Mouse (Mus musculus) limb, embryonic 14.5 days (tissue): ENCODE data around the gene Grk5. TPM values are rescaled to one million over a fixed set of nuclear protein-coding genes. Genes with fewer than 3 reads are reported as not detected.

Experiments used
- ATAC-seq: fragments of 200-750 bp; cut with Nextera tagmentation; 2 replicates; pipeline ENCODE4 v1.8.0; 2017; ENCODE audit warnings: low read depth, moderate number of reproducible peaks, moderate TSS enrichment; ENCODE audit not compliant: low FRiP score
- DNase-seq: peaks from one replicate; pipeline ENCODE4 v3.0.0-alpha.2; 2015; ENCODE audit warnings: low spot score
- H3K27ac ChIP-seq: fragments of 300-500 bp; sonication (generic); replicated peaks from 2 replicates; pipeline ENCODE4 v1.5.1; 2014; ENCODE audit warnings: low read depth, mild to moderate bottlenecking, low read length, moderate library complexity, mixed read lengths
- H3K27me3 ChIP-seq: fragments of 300-500 bp; sonication (generic); 2 replicates; pipeline ENCODE4 v1.6.1; 2014; ENCODE audit warnings: low read length, mixed read lengths; ENCODE audit not compliant: control insufficient read depth, insufficient read depth
- H3K36me3 ChIP-seq: fragments of 300-500 bp; sonication (generic); 2 replicates; pipeline ENCODE4 v1.6.1; 2014; ENCODE audit warnings: mild to moderate bottlenecking, low read length, moderate library complexity, mixed read lengths; ENCODE audit not compliant: control insufficient read depth, insufficient read depth
- H3K4me1 ChIP-seq: fragments of 300-500 bp; sonication (generic); 2 replicates; pipeline ENCODE4 v1.6.1; 2014; ENCODE audit warnings: antibody characterized with exemption, low read length, mixed read lengths; ENCODE audit not compliant: control insufficient read depth, insufficient read depth
- H3K4me2 ChIP-seq: fragments of 300-500 bp; sonication (generic); replicated peaks from 2 replicates; pipeline ENCODE4 v1.6.1; 2014; ENCODE audit warnings: low read depth, mild to moderate bottlenecking, low read length, moderate library complexity; ENCODE audit not compliant: severe bottlenecking
- H3K4me3 ChIP-seq: fragments of 300-500 bp; sonication (generic); replicated peaks from 2 replicates; pipeline ENCODE4 v1.5.1; 2014; ENCODE audit warnings: low read length
- H3K9ac ChIP-seq: fragments of 300-500 bp; sonication (generic); 2 replicates; pipeline ENCODE4 v1.6.1; 2014; ENCODE audit warnings: mild to moderate bottlenecking, low read depth, low read length, moderate library complexity; ENCODE audit not compliant: severe bottlenecking
- H3K9me3 ChIP-seq: fragments of 300-500 bp; sonication (generic); 2 replicates; pipeline ENCODE4 v1.6.1; 2016; ENCODE audit warnings: low read length; ENCODE audit not compliant: control insufficient read depth
- POLR2A ChIP-seq: fragments of 200-500 bp; IDR thresholded peaks from 2 replicates; pipeline ENCODE4 v1.8.0; 2012; ENCODE audit warnings: inconsistent platforms, mild to moderate bottlenecking, moderate library complexity, borderline replicate concordance; ENCODE audit not compliant: insufficient read depth, insufficient read length; ENCODE audit errors: extremely low read depth
- WGBS: fragments of 180-500 bp; shearing (Covaris S2); extraction: QIAGEN DNeasy Blood & Tissue Kit; methylation state at CpG from one replicate; pipeline ENCODE4 v1.1.7; 2014; 5-methylcytosine and 5-hydroxymethylcytosine counted together
- polyA plus RNA-seq, 2 experiments: library from polyadenylated mRNA; depleted of rRNA in 1 of 2; stranded (reverse) in 1 of 2; unstranded in 1 of 2; fragments of >200 nt; fragmentation: Nextera tagmentation in 1 of 2; extraction: Ambion mirVana in 1 of 2; gene quantifications; 2 replicates each; pipeline versions ENCODE4 v1.2.1 to v1.2.3; 2012 to 2014

Grk5 gene
- polyA plus RNA-seq, 2 experiments: 3.2 to 3.8 TPM

DNA sequence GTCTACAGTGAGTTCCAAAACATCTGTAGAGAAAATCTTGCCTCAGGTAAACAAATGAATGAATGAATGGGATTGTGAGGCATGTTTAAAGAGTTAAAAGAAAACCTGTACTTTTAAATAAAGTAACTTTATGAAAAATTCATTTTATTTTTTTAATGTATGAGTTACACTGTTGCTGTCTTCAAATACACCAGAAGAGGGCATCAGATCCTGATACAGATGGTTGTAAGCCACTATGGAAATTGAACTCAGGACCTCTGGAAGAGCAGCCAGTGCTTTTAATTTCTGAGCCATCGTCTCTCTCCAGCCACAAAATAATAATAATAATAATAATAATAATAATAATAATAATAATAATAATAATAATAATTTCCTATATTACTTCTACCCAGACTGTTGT, 19.1 kb upstream of the Grk5 start:
- Histone ChIP-seq H3K36me3 (peaks cover 26% of the 10 kb centered on the region), H3K9ac (no peak overlapping the region), H3K4me3 (no peak overlapping the region), H3K4me1 (0 out of 2 replicates have a peak, but pooled peaks cover 3% of the 10 kb centered on the region), H3K9me3 (no peaks in the 10 kb centered on the region), H3K27me3 (no peaks in the 10 kb centered on the region), H3K4me2 (no peak overlapping the region), H3K27ac (no peak overlapping the region)
- ATAC-seq (no peak), DNase-seq (no peak)
- 79% methylated on average over 1 of the region's 1 CpGs for WGBS
- TF ChIP-seq POLR2A: no peak

GRCm38 (mm10) chr19:60871366-60871765, 18.2 kb upstream of the Grk5 start:
- Histone ChIP-seq H3K27me3 (no peaks in the 10 kb centered on the region), H3K4me1 (0 out of 2 replicates have a peak, but pooled peaks cover 3% of the 10 kb centered on the region), H3K27ac (no peak overlapping the region), H3K9me3 (no peaks in the 10 kb centered on the region), H3K36me3 (peaks cover 26% of the 10 kb centered on the region), H3K9ac (no peak overlapping the region), H3K4me2 (no peak overlapping the region), H3K4me3 (no peak overlapping the region)
- DNase-seq (no peak), ATAC-seq (no peak)
- WGBS: 92% methylated on average over 5 of the region's 5 CpGs
- no peak for TF ChIP-seq POLR2A

GRCm38 (mm10) chr19:60872272-60872671, 17.3 kb upstream of the Grk5 start:
- H3K9me3 ChIP-seq: no peaks in the 10 kb centered on the region
- no peak overlapping the region for H3K4me2 ChIP-seq
- peaks cover 25% of the 10 kb centered on the region for H3K36me3 ChIP-seq
- no peak overlapping the region for H3K4me3 ChIP-seq
- H3K27me3 ChIP-seq: no peaks in the 10 kb centered on the region
- DNase-seq (no peak), ATAC-seq (no peak)
- H3K27ac ChIP-seq: no peak overlapping the region
- no peak overlapping the region for H3K9ac ChIP-seq
- 0 out of 2 replicates have a peak, but pooled peaks cover 3% of the 10 kb centered on the region for H3K4me1 ChIP-seq
- no peak for TF ChIP-seq POLR2A
- WGBS: 63% methylated on average over 1 of the region's 1 CpGs

GRCm38 (mm10) chr19:60873501-60873900, 16.0 kb upstream of the Grk5 start:
- WGBS: 24% methylated on average over 4 of the region's 4 CpGs
- Histone ChIP-seq H3K4me3 (peak overlapping the region; percentile 57), H3K9me3 (no peaks in the 10 kb centered on the region), H3K27me3 (no peaks in the 10 kb centered on the region), H3K27ac (no peak overlapping the region), H3K4me1 (0 out of 2 replicates have a peak, but pooled peaks cover 3% of the 10 kb centered on the region), H3K9ac (no peak overlapping the region), H3K4me2 (peak overlapping the region; percentile 57), H3K36me3 (peaks cover 16% of the 10 kb centered on the region)
- ATAC-seq (no peak), DNase-seq (no peak)
- no peak for TF ChIP-seq POLR2A

GRCm38 (mm10) chr19:60874064-60874694, 15.4 kb upstream of the Grk5 start, which contains the start of gene Prdx3:
Gene Prdx3, minus strand, starts transcription at chr19:60874556.
- peaks cover 11% of the 10 kb centered on the region for H3K36me3 ChIP-seq
- ATAC-seq (peak; percentile 99), DNase-seq (peak; percentile 91)
- 0 out of 2 replicates have a peak, but pooled peaks cover 3% of the 10 kb centered on the region for H3K4me1 ChIP-seq
- peak within 1 kb of the TSS; percentile 40; the same call in 1 of the 2 replicates for H3K27ac ChIP-seq
- H3K27me3 ChIP-seq: no peaks in the 10 kb centered on the region
- peak within 1 kb of the TSS; percentile 57 for H3K4me2 ChIP-seq
- H3K4me3 ChIP-seq: peak within 1 kb of the TSS; percentile 57
- peak; percentile 60; the same call in 1 of the 2 replicates for TF ChIP-seq POLR2A
- H3K9ac ChIP-seq: peak within 1 kb of the TSS; percentile 64
- under 1% methylated on average over 28 of the region's 28 CpGs for WGBS
- no peaks in the 10 kb centered on the region for H3K9me3 ChIP-seq
